Mouse (Mus musculus) hindbrain, embryonic 12.5 days (tissue): ENCODE measurements around the gene Doc2g. TPM values are rescaled to one million over a fixed set of nuclear protein-coding genes. Genes with fewer than 3 reads are reported as not detected.
"Not testable (repeated sequence)": the region's sequence is repeated elsewhere in the genome, so short reads cannot be mapped to it uniquely, and the experiment has no call there.

Source experiments
- ATAC-seq: fragments of 200-750 bp; cut with Nextera tagmentation; 2 replicates; pipeline ENCODE4 v1.8.0; 2017; ENCODE audit warnings: moderate TSS enrichment; ENCODE audit not compliant: low FRiP score
- H3K27ac ChIP-seq: fragments of 300-500 bp; sonication (generic); 2 replicates; pipeline ENCODE4 v1.5.1; 2016; ENCODE audit warnings: mild to moderate bottlenecking
- H3K27me3 ChIP-seq: fragments of 300-500 bp; sonication (generic); 2 replicates; pipeline ENCODE4 v1.6.1; 2016; ENCODE audit warnings: mild to moderate bottlenecking
- H3K36me3 ChIP-seq: fragments of 300-500 bp; sonication (generic); 2 replicates; pipeline ENCODE4 v1.6.1; 2016; ENCODE audit warnings: mild to moderate bottlenecking
- H3K4me1 ChIP-seq: fragments of 300-500 bp; sonication (generic); 2 replicates; pipeline ENCODE4 v1.6.1; 2016
- H3K4me2 ChIP-seq: fragments of 300-500 bp; sonication (generic); replicated peaks from 2 replicates; pipeline ENCODE4 v1.6.1; 2016; ENCODE audit warnings: mild to moderate bottlenecking
- H3K4me3 ChIP-seq: fragments of 300-500 bp; sonication (generic); 2 replicates; pipeline ENCODE4 v1.5.1; 2016; ENCODE audit warnings: mild to moderate bottlenecking
- H3K9ac ChIP-seq: fragments of 300-500 bp; sonication (generic); 2 replicates; pipeline ENCODE4 v1.6.1; 2016; ENCODE audit warnings: mild to moderate bottlenecking, moderate library complexity
- H3K9me3 ChIP-seq: fragments of 300-500 bp; sonication (generic); replicated peaks from 2 replicates; pipeline ENCODE4 v1.6.1; 2016; ENCODE audit warnings: mild to moderate bottlenecking
- WGBS: fragments of 180-500 bp; shearing (Covaris S2); methylation state at CpG from one replicate; pipeline ENCODE4 v1.1.7; 2016; 5-methylcytosine and 5-hydroxymethylcytosine counted together
- polyA plus RNA-seq: library from polyadenylated mRNA; unstranded; fragments of >200 nt; fragmentation: Nextera tagmentation; extraction: Ambion mirVana; gene quantifications from 2 replicates; pipeline ENCODE4 v1.2.1, GENCODE M21; 2016

The Doc2g gene
- polyA plus RNA-seq, result 4.4 and 5.8 TPM in 2 replicates

GRCm38 (mm10) chr19:4003112-4003511 lies at the start of gene Doc2g:
Doc2g (plus strand) TSS chr19:4003313.
- Histone ChIP-seq H3K9ac (no peak within 1 kb of the TSS), H3K27ac (no peak within 1 kb of the TSS), H3K4me2 (no peak within 1 kb of the TSS), H3K9me3 (no peaks in the 10 kb centered on the region), H3K4me3 (no peak within 1 kb of the TSS), H3K4me1 (peaks cover 8% of the 10 kb centered on the region), H3K36me3 (peaks cover 29% of the 10 kb centered on the region), H3K27me3 (peaks cover 3% of the 10 kb centered on the region; the same call in 1 of the 2 replicates)
- 86% methylated on average over 1 of the region's 1 CpGs for WGBS
- no peak for ATAC-seq

GRCm38 (mm10) chr19:3955033-3955432 lies 48.1 kb upstream of the Doc2g start:
- no peaks in the 10 kb centered on the region for H3K9me3 ChIP-seq
- H3K4me1 ChIP-seq, result no peaks in the 10 kb centered on the region
- 83% methylated on average over 3 of the region's 3 CpGs for WGBS
- no peak overlapping the region for H3K4me2 ChIP-seq
- ATAC-seq, result no peak
- H3K36me3 ChIP-seq, result no peaks in the 10 kb centered on the region
- H3K4me3 ChIP-seq, result no peak overlapping the region
- H3K27ac ChIP-seq, result no peak overlapping the region
- H3K9ac ChIP-seq, result no peak overlapping the region
- 0 out of 2 replicates have a peak, but pooled peaks cover 4% of the 10 kb centered on the region for H3K27me3 ChIP-seq

- no peak overlapping the region for H3K4me2 ChIP-seq
- H3K4me1 ChIP-seq, result no peaks in the 10 kb centered on the region
- H3K27ac ChIP-seq, result no peak overlapping the region
- H3K4me3 ChIP-seq, result no peak overlapping the region
- no peaks in the 10 kb centered on the region for H3K36me3 ChIP-seq
- WGBS, result 58% methylated on average over 4 of the region's 4 CpGs
- H3K9ac ChIP-seq, result no peak overlapping the region
- ATAC-seq, result no peak
- H3K27me3 ChIP-seq, result 0 out of 2 replicates have a peak, but pooled peaks cover 4% of the 10 kb centered on the region
- no peaks in the 10 kb centered on the region for H3K9me3 ChIP-seq
Measured at GRCm38 (mm10) chr19:3955804-3956203, 47.3 kb upstream of the Doc2g start.

GRCm38 (mm10) chr19:3957296-3958036 lies 45.6 kb upstream of the Doc2g start:
- not testable (repeated sequence) for H3K4me1 ChIP-seq, H3K27me3 ChIP-seq, H3K4me3 ChIP-seq, H3K9me3 ChIP-seq, H3K4me2 ChIP-seq, H3K27ac ChIP-seq, ATAC-seq, H3K9ac ChIP-seq, H3K36me3 ChIP-seq
- WGBS, result 76% methylated on average over 5 of the region's 5 CpGs

- WGBS, result 81% methylated on average over 4 of the region's 4 CpGs
- 0 out of 2 replicates have a peak, but pooled peaks cover 4% of the 10 kb centered on the region for H3K27me3 ChIP-seq
- H3K4me3 ChIP-seq, result no peak within 1 kb of the TSS
- no peak within 1 kb of the TSS for H3K9ac ChIP-seq
- no peaks in the 10 kb centered on the region for H3K9me3 ChIP-seq
- ATAC-seq, result no peak
- H3K4me2 ChIP-seq, result no peak within 1 kb of the TSS
- H3K36me3 ChIP-seq, result no peaks in the 10 kb centered on the region
- no peak within 1 kb of the TSS for H3K27ac ChIP-seq
- H3K4me1 ChIP-seq, result no peaks in the 10 kb centered on the region
Measured at GRCm38 (mm10) chr19:3958470-3958869, 44.6 kb upstream of the Doc2g start, which contains the start of gene Aldh3b3. Aldh3b3 (plus strand) TSS chr19:3958645.

GRCm38 (mm10) chr19:3959030-3959429 lies 44.1 kb upstream of the Doc2g start:
- Histone ChIP-seq H3K27ac (no peak overlapping the region), H3K36me3 (no peaks in the 10 kb centered on the region), H3K27me3 (0 out of 2 replicates have a peak, but pooled peaks cover 4% of the 10 kb centered on the region), H3K9ac (no peak overlapping the region), H3K9me3 (no peaks in the 10 kb centered on the region), H3K4me2 (no peak overlapping the region), H3K4me3 (no peak overlapping the region), H3K4me1 (no peaks in the 10 kb centered on the region)
- ATAC-seq, result no peak

- H3K27ac ChIP-seq, result no peak overlapping the region
- no peak overlapping the region for H3K9ac ChIP-seq
- no peak overlapping the region for H3K4me3 ChIP-seq
- 0 out of 2 replicates have a peak, but pooled peaks cover 4% of the 10 kb centered on the region for H3K27me3 ChIP-seq
- 86% methylated on average over 5 of the region's 5 CpGs for WGBS
- H3K36me3 ChIP-seq, result no peaks in the 10 kb centered on the region
- H3K4me1 ChIP-seq, result no peaks in the 10 kb centered on the region
- no peak for ATAC-seq
- no peak overlapping the region for H3K4me2 ChIP-seq
- H3K9me3 ChIP-seq, result no peaks in the 10 kb centered on the region
Measured at GRCm38 (mm10) chr19:3960211-3960610, 42.9 kb upstream of the Doc2g start.

GRCm38 (mm10) chr19:3961805-3962204 lies 41.3 kb upstream of the Doc2g start:
- H3K9me3 ChIP-seq, ATAC-seq, H3K9ac ChIP-seq, H3K4me2 ChIP-seq, H3K4me3 ChIP-seq, H3K36me3 ChIP-seq, H3K27ac ChIP-seq, H3K4me1 ChIP-seq, H3K27me3 ChIP-seq: not testable (repeated sequence)
- WGBS, result 83% methylated on average over 6 of the region's 6 CpGs

GRCm38 (mm10) chr19:3962469-3962868 lies 40.6 kb upstream of the Doc2g start:
- 11% methylated on average over 2 of the region's 2 CpGs for WGBS
- H3K36me3 ChIP-seq, result no peaks in the 10 kb centered on the region
- H3K4me3 ChIP-seq, result no peak overlapping the region
- H3K27ac ChIP-seq, result no peak overlapping the region
- H3K9ac ChIP-seq, result no peak overlapping the region
- H3K9me3 ChIP-seq, result no peaks in the 10 kb centered on the region
- no peaks in the 10 kb centered on the region for H3K27me3 ChIP-seq
- H3K4me1 ChIP-seq, result no peaks in the 10 kb centered on the region
- no peak overlapping the region for H3K4me2 ChIP-seq
- ATAC-seq, result no peak

GRCm38 (mm10) chr19:3964030-3964429 lies 39.1 kb upstream of the Doc2g start:
- no peaks in the 10 kb centered on the region for H3K9me3 ChIP-seq
- WGBS, result 77% methylated on average over 4 of the region's 4 CpGs
- no peak overlapping the region for H3K27ac ChIP-seq
- no peak overlapping the region for H3K9ac ChIP-seq
- no peak overlapping the region for H3K4me2 ChIP-seq
- no peak overlapping the region for H3K4me3 ChIP-seq
- H3K4me1 ChIP-seq, result 0 out of 2 replicates have a peak, but pooled peaks cover 3% of the 10 kb centered on the region
- ATAC-seq, result no peak
- no peaks in the 10 kb centered on the region for H3K36me3 ChIP-seq
- no peaks in the 10 kb centered on the region for H3K27me3 ChIP-seq

- H3K27me3 ChIP-seq, result no peaks in the 10 kb centered on the region
- no peak overlapping the region for H3K4me2 ChIP-seq
- 0 out of 2 replicates have a peak, but pooled peaks cover 3% of the 10 kb centered on the region for H3K4me1 ChIP-seq
- H3K36me3 ChIP-seq, result no peaks in the 10 kb centered on the region
- no peak overlapping the region for H3K4me3 ChIP-seq
- no peak overlapping the region for H3K27ac ChIP-seq
- no peaks in the 10 kb centered on the region for H3K9me3 ChIP-seq
- ATAC-seq, result no peak
- WGBS, result 67% methylated on average over 11 of the region's 11 CpGs
- H3K9ac ChIP-seq, result no peak overlapping the region
Measured at GRCm38 (mm10) chr19:3966330-3967075, 36.6 kb upstream of the Doc2g start.

GRCm38 (mm10) chr19:3967258-3967657 lies 35.9 kb upstream of the Doc2g start:
- H3K9ac ChIP-seq, result no peak overlapping the region
- no peaks in the 10 kb centered on the region for H3K36me3 ChIP-seq
- no peak for ATAC-seq
- no peak overlapping the region for H3K27ac ChIP-seq
- no peaks in the 10 kb centered on the region for H3K27me3 ChIP-seq
- no peaks in the 10 kb centered on the region for H3K9me3 ChIP-seq
- H3K4me3 ChIP-seq, result no peak overlapping the region
- no peak overlapping the region for H3K4me2 ChIP-seq
- 0 out of 2 replicates have a peak, but pooled peaks cover 3% of the 10 kb centered on the region for H3K4me1 ChIP-seq
- 72% methylated on average over 3 of the region's 3 CpGs for WGBS
